Mouse (Mus musculus): ENCODE results near the gene Olfr15.
A peak's percentile ranks its signal among the peaks of the same experiment; 100 is the strongest.
"Not testable (repeated sequence)": the region's sequence is repeated elsewhere in the genome, so short reads cannot be mapped to it uniquely, and the experiment has no call there.

The Olfr15 gene

DNA sequence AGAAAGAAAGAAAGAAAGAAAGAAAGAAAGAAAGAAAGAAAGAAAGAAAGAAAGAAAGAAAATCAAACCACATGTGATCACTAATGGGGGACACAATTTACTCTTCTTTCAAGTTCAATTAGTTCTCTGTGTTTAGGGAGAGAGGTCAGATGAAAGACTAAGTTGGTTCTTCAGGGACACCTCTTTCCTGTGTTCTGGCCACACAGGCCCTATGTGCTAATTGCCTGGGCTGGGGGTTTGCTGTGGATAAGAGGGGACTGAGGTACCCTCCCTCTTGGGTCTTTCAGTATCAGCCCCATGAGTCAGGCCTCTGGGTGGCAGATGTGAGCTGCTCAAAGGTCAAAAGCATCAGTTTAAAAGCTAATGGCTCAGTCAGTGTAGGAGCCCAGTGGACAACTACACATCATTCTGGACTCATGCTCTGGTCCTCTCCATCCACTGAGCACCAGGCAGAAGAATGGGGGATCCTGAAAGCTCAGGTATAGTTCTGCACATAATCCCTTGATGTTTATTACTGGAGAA is at the start of gene Olfr15:
Gene Olfr15, plus strand, starts transcription at position 291 of the 522 bp plus-strand sequence.
- DNase-seq: no peak

- no peak for DNase-seq
Observed at GRCm38 (mm10) chr16:3781237-3781636, 49.4 kb upstream of the Olfr15 start.

DNA sequence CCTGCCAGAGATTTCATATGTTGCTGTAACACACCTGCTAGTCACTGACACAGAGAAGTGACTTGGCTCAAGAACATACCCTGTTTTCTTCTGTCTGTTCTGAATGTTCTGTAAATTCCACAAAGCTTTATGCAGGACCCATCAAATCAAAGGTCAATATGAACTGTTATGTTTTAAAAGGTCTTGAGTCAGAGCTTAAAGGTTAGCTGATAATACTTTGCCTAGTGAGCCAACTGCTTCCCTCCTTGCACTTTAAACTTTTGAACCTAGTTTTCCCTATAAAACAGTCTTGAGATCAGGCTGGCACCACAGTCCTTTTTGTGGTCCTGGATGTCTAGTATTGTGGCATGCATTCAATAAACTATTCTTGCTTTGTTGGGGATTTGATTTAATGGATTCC is 42.3 kb upstream of the Olfr15 start:
- no peak for DNase-seq

DNA sequence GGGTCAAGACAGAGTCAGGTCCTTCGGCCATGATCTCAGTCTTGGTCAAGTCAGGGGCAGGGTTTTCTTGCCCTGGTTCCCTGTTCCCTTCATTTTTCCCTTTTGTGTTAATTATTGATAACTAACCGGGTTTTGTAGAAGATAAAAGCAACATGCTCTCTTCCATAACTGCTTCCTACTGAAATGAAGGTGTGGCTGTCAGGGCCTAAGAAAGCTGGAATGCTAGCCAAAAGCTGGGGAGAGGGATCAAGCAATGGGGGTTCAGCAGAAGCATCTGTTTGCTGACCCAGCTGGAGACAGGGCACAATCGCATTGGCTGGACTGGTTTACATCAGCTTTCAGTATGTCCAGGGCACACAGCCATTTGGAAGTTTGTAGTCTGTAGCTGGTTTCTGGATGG is 22.5 kb upstream of the Olfr15 start:
- DNase-seq: no peak

- not testable (repeated sequence) for DNase-seq
Observed at GRCm38 (mm10) chr16:3814667-3815066, 16.0 kb upstream of the Olfr15 start.

GRCm38 (mm10) chr16:3820202-3820601 is 10.5 kb upstream of the Olfr15 start:
- DNase-seq: no peak

GRCm38 (mm10) chr16:3828021-3828420 is 2.7 kb upstream of the Olfr15 start:
- no peak for DNase-seq

DNA sequence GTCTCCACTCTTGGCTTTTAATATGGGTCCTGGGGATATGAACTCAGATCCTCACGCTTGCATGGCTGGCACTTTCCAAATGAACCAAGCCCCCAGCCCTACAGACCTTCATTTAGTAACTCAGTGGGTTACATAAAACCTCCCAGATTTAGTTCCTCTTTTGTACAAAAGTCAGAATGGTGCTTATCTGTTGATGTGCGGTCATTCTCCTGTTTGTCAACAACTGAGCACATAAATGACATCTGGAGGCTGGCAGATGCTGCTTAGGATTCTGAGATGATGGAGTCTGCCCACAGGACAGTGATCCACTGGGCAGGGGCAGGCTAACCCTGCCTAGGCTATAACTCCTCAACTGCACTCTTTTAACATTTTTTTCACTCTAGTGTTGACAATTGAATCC is 951 bp upstream of the Olfr15 start:
- no peak for DNase-seq

DNA sequence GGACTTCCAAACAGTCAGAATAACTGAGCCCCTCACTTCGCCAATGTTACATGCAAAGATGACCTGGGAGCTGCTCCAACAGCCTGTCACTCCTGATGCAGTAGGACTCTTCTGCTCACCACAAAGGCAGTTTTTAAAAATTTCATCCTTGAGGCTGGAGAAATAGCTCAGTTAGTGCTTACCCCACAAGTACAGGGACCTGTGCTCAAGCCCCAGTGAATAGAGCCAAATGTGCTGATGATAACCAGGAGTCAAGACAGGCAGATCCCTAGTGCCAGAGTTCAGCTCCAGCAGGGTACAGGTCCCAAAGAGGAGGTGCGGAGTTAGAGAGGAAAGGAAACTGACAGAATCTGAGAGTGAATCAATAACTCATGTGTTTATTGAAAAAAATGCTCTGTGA is 4.8 kb downstream of the Olfr15 start:
- DNase-seq: no peak

- no peak for DNase-seq
Observed at GRCm38 (mm10) chr16:3839157-3839885, 8.6 kb downstream of the Olfr15 start.

GRCm38 (mm10) chr16:3842989-3843388 is 12.3 kb downstream of the Olfr15 start:
- DNase-seq: no peak

GRCm38 (mm10) chr16:3843796-3844195 is 13.1 kb downstream of the Olfr15 start:
- no peak for DNase-seq

DNA sequence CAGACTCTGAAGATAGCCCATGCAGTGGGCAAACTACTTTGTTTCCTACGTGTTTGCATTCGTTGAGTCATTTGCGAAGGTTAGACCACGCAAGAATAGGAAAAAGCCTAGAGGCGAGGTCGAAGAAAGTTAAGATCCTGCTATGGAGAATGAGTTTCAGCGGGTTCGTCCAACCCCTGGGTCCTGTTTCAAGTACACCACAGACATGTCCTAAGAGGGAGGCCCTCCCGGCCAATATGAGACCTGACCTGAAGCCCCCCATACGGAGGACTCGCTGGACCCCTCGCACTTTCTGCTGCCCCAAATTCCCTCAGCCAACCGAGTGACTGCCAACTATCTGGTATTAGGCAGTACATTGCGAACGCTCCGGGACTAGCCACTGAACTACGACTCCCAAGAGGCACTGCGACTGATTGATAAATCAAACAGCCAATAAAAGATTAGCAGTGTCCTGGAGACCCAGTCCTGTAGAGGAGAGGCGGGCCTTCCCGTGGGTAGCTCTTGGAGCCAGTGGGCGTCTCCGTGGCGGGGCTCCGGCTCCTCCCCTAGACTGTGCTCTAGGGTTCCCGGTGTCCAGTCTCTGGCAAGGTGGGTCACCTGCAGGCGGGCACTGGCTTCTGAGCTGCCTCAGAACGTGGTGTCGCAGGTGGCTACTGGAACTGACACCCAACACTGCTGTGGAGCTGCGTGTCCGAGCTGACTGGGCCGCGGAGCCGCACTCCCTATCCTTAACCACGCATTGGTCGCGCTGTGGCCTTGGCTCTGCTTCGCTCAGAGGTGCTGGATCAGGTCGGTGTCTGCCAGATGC is 16.2 kb downstream of the Olfr15 start, which contains the start of gene Zfp174:
Gene Zfp174, plus strand, starts transcription at position 558 of the 808 bp plus-strand sequence.
- DNase-seq: peak; percentile 92 to 98

- peak in 1 of 2 experiments; percentile 20 for DNase-seq
Observed at GRCm38 (mm10) chr16:3847871-3848270, 17.2 kb downstream of the Olfr15 start.

DNA sequence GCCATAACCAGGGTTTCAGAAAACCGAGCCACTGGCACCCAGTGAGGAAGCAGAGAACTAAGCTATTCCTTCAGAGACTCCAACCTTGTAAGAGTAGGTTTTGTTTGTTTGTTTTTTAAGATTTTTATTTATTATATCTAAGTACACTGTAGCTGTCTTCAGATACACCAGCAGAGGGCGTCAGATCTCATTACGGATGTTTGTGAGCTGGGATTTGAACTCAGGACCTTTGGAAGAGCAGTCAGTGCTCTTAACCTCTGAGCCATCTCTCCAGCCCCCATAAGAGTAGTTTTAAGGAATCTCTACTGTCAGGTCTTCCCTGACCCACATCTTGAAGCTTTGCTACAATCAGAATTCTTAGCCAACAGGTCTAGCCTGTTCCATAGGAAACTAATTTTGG is 17.7 kb downstream of the Olfr15 start:
- DNase-seq: no peak

- DNase-seq: not testable (repeated sequence)
Observed at GRCm38 (mm10) chr16:3851301-3851700, 20.6 kb downstream of the Olfr15 start.

DNA sequence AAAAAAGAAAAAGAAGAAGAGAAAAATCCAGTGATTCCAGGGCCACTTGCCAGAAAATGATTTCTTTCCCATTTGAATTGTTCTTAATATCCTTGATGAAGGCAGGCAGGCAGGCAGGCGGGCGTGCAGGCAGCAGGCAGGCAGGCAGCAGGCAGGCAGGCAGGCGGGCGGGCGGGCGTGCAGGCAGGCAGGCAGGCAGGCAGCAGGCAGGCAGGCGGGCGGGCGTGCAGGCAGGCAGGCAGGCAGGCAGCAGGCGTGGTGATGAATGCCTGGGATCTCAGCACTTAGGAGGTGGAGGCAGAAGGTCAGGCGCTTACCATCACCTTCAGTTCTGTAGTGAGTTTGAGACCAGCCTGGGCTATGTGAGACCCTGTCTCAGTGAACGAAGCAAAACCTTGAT is 21.9 kb downstream of the Olfr15 start:
- DNase-seq: no peak

GRCm38 (mm10) chr16:3854437-3855182 is 23.9 kb downstream of the Olfr15 start:
- no peak for DNase-seq

- no peak for DNase-seq
Observed at GRCm38 (mm10) chr16:3855776-3856175, 25.1 kb downstream of the Olfr15 start.

- DNase-seq: no peak
Observed at GRCm38 (mm10) chr16:3859254-3859653, 28.6 kb downstream of the Olfr15 start.

- DNase-seq: no peak
Observed at GRCm38 (mm10) chr16:3871815-3872214, 41.1 kb downstream of the Olfr15 start.

GRCm38 (mm10) chr16:3872216-3873047 is 41.8 kb downstream of the Olfr15 start, which contains the start of gene Naa60:
Naa60 (plus strand) TSS chr16:3872375.
- DNase-seq: peak; percentile 83 to 92
